Mouse (Mus musculus) embryonic facial prominence, embryonic 13.5 days (tissue): ENCODE data around the gene Angptl7. TPM values are rescaled to one million over a fixed set of nuclear protein-coding genes. Genes with fewer than 3 reads are reported as not detected.

Experiments used
- ATAC-seq: fragments of 200-750 bp; cut with Nextera tagmentation; 2 replicates; pipeline ENCODE4 v1.8.0; 2017; ENCODE audit warnings: low read depth; ENCODE audit not compliant: insufficient number of reproducible peaks, insufficient read depth, low FRiP score, low TSS enrichment
- H3K27ac ChIP-seq: fragments of 300-500 bp; sonication (generic); 2 replicates; pipeline ENCODE4 v1.5.1; 2015; ENCODE audit warnings: moderate library complexity, mild to moderate bottlenecking, inconsistent platforms
- H3K27me3 ChIP-seq: fragments of 300-500 bp; sonication (generic); 2 replicates; pipeline ENCODE4 v1.6.1; 2015; ENCODE audit warnings: mild to moderate bottlenecking, inconsistent platforms
- H3K36me3 ChIP-seq: fragments of 300-500 bp; sonication (generic); 2 replicates; pipeline ENCODE4 v1.6.1; 2015; ENCODE audit warnings: mild to moderate bottlenecking, inconsistent platforms
- H3K4me1 ChIP-seq: fragments of 300-500 bp; sonication (generic); 2 replicates; pipeline ENCODE4 v1.6.1; 2015; ENCODE audit warnings: inconsistent platforms
- H3K4me2 ChIP-seq: fragments of 300-500 bp; sonication (generic); 2 replicates; pipeline ENCODE4 v1.6.1; 2015; ENCODE audit warnings: moderate library complexity, mild to moderate bottlenecking, inconsistent platforms
- H3K4me3 ChIP-seq: fragments of 300-500 bp; sonication (generic); 2 replicates; pipeline ENCODE4 v1.5.1; 2015; ENCODE audit warnings: mild to moderate bottlenecking, inconsistent platforms
- H3K9ac ChIP-seq: fragments of 300-500 bp; sonication (generic); 2 replicates; pipeline ENCODE4 v1.6.1; 2015; ENCODE audit warnings: mild to moderate bottlenecking, inconsistent platforms
- H3K9me3 ChIP-seq: fragments of 300-500 bp; sonication (generic); 2 replicates; pipeline ENCODE4 v1.6.1; 2016; ENCODE audit warnings: inconsistent platforms
- WGBS: fragments of 180-500 bp; shearing (Covaris S2); methylation state at CpG from one replicate; pipeline ENCODE4 v1.1.7; 2015; ENCODE audit warnings: mixed read lengths; 5-methylcytosine and 5-hydroxymethylcytosine counted together
- polyA plus RNA-seq: library from polyadenylated mRNA; unstranded; fragments of >200 nt; fragmentation: Nextera tagmentation; extraction: Ambion mirVana; gene quantifications from 2 replicates; pipeline ENCODE4 v1.2.1, GENCODE M21; 2015

Angptl7 gene
- 0.51 and 1.3 TPM in 2 replicates for polyA plus RNA-seq

DNA sequence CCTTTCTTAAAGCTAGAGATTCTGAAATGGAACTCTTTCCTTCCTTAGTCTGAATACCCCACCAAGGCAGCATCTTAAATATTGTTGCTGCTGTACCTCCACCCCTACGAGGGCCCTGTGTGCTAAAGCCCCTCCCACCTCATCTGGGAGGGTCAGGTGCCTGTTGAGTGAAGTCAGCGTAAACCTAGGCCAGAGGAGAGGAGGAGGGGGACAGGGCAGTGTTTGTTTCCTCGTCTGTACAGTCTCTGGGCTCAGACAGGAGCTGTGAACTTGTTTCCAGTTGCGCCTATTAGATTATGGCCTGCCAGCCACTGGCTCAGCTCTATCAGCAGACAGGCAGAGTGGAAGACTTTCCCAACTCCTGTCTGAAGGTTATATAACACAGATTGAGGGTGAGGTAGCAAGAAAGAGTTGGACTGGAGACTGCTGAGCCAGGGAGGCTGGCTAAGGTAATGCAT is at the start of gene Angptl7:
Gene Angptl7 (minus strand): TSS at position 51 of the 458 bp plus-strand sequence.
- H3K36me3 ChIP-seq = peaks cover 90% of the 10 kb centered on the region
- H3K4me3 ChIP-seq = no peak within 1 kb of the TSS
- H3K4me2 ChIP-seq = no peak within 1 kb of the TSS
- H3K9ac ChIP-seq = no peak within 1 kb of the TSS
- H3K9me3 ChIP-seq = no peaks in the 10 kb centered on the region
- H3K27ac ChIP-seq = no peak within 1 kb of the TSS
- no peaks in the 10 kb centered on the region for H3K4me1 ChIP-seq
- no peak for ATAC-seq
- 64% methylated on average over 4 of the region's 4 CpGs for WGBS
- H3K27me3 ChIP-seq = no peaks in the 10 kb centered on the region

DNA sequence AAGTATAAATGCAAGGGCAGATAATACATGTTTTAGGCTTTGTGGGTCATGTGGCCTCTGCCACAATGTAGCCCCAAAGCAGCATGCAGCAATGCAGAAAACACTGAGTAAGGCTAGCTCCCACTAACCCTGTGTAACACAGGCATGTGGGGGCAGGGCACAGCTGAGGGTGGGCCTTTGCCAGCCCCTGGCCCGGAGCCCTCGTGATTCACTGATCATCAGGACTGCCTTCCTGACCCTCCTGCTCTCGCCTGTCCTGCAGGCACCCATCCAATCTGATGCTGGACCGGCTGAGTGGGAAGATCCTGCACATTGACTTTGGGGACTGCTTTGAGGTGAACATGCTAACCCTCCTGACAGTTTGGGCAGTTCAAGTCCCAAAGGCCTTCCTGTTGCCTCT is 48.8 kb upstream of the Angptl7 start:
- Histone ChIP-seq H3K4me2 (no peak overlapping the region), H3K9me3 (no peaks in the 10 kb centered on the region), H3K27me3 (no peaks in the 10 kb centered on the region), H3K36me3 (peaks cover 94% of the 10 kb centered on the region), H3K27ac (no peak overlapping the region), H3K9ac (no peak overlapping the region), H3K4me1 (no peaks in the 10 kb centered on the region), H3K4me3 (no peak overlapping the region)
- 95% methylated on average over 4 of the region's 4 CpGs for WGBS
- ATAC-seq = no peak

DNA sequence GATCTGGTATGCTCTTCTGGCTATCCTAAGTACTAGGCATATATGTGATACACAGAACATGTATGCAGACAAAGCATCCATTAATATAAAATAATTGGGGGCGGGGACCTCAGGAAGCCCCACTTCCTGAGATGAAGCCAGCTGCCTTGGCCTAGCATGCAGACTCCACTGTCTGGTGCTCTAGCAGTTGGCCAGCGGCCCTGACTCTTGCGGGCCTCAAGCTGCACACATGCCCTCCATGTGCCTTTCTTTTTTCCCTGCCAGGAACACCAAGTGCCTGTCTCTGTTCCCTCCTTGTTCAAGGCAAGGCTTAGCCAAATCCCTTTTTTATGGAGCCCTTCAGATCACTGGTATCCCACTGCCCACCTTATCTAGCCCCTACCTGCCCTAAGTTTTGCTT is 35.6 kb upstream of the Angptl7 start:
- H3K9me3 ChIP-seq = no peaks in the 10 kb centered on the region
- H3K27ac ChIP-seq = no peak overlapping the region
- H3K36me3 ChIP-seq = peaks cover 96% of the 10 kb centered on the region
- ATAC-seq = no peak
- H3K4me3 ChIP-seq = no peak overlapping the region
- H3K4me1 ChIP-seq = no peaks in the 10 kb centered on the region
- no peak overlapping the region for H3K9ac ChIP-seq
- H3K27me3 ChIP-seq = no peaks in the 10 kb centered on the region
- no peak overlapping the region for H3K4me2 ChIP-seq
- WGBS = 82% methylated on average over 3 of the region's 3 CpGs

DNA sequence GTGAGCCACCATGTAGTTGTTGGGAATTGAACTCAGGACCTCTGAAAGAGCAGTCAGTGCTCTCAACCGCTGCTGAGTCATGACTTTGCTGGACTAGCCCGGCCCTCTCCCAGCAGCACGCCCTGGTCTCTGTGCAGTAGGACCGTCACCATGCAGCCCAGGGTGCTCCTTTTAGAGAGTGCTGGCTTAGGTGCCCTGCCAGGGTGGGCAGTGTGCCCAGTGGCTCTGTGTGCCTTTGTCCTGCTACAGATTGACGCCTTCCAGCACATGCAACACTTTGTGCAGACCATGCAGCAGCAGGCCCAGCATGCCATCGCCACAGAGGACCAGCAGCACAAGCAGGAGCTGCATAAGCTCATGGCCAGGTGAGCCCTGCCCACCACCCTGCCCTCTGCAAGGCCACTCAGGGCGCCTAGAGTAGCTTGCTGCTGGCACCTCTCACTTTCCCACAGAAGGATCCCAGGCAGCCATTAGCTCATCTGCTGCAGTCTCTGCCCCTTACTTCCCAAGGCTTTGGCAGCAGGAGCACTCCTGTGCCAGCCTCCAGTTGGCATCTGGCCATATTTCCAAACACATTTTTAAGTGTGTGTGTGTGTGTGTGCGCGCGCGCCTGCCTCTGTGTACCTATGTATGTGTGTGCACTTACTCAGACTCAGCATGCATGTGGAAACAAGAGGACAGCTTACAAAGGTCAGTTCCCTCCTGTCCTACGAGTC is 33.5 kb upstream of the Angptl7 start:
- WGBS = 89% methylated on average over 12 of the region's 12 CpGs
- no peaks in the 10 kb centered on the region for H3K4me1 ChIP-seq
- no peak for ATAC-seq
- no peak overlapping the region for H3K27ac ChIP-seq
- no peaks in the 10 kb centered on the region for H3K9me3 ChIP-seq
- H3K9ac ChIP-seq = no peak overlapping the region
- H3K27me3 ChIP-seq = no peaks in the 10 kb centered on the region
- H3K4me2 ChIP-seq = no peak overlapping the region
- H3K4me3 ChIP-seq = no peak overlapping the region
- peaks cover 94% of the 10 kb centered on the region for H3K36me3 ChIP-seq

DNA sequence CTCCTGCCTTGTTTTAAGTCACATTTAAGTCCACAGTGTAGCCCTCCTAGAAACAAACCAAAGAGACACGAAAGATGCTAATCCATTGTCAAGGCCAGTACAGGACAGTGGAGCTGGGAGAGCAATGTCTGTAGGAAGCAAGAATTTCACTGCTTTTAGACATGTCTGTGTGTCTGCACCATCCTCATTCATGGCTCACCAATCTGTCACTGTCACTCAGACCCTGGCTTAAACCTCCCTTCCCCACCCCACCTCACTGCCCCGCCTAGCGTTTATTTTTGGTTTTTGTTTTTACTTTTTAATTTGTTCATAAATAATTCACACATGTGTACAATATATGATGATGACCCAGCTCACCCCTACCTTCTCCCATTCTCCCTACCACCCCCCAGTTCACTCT is 32.3 kb upstream of the Angptl7 start:
- Histone ChIP-seq H3K4me3 (no peak overlapping the region), H3K4me2 (no peak overlapping the region), H3K36me3 (peaks cover 90% of the 10 kb centered on the region), H3K9ac (no peak overlapping the region), H3K27ac (no peak overlapping the region), H3K27me3 (no peaks in the 10 kb centered on the region), H3K9me3 (no peaks in the 10 kb centered on the region), H3K4me1 (no peaks in the 10 kb centered on the region)
- ATAC-seq = no peak
- WGBS = 87% methylated on average over 3 of the region's 3 CpGs

DNA sequence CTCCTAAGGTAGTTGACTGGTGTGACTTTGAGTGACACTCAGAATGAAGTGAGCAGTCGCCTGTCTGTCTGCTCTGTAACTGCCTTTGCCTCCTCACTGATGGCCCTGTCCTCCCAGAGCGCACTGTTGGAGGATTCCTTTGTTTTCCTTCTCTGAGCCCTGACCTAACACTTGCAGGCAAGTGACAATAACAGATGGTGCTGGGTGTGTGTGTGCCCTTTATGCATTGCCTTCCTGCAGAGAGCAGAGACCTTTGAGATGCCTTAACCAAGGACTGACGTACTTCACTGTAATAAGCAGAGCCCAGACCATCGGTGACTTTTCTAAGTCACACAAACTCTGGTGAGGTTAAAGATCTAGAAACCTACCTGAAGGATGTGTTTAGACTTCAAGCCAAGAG is 31.1 kb upstream of the Angptl7 start:
- 87% methylated on average over 4 of the region's 4 CpGs for WGBS
- H3K27ac ChIP-seq = no peak overlapping the region
- H3K4me1 ChIP-seq = no peaks in the 10 kb centered on the region
- peaks cover 90% of the 10 kb centered on the region for H3K36me3 ChIP-seq
- H3K9me3 ChIP-seq = no peaks in the 10 kb centered on the region
- no peak overlapping the region for H3K9ac ChIP-seq
- no peaks in the 10 kb centered on the region for H3K27me3 ChIP-seq
- H3K4me2 ChIP-seq = no peak overlapping the region
- ATAC-seq = no peak
- H3K4me3 ChIP-seq = no peak overlapping the region

DNA sequence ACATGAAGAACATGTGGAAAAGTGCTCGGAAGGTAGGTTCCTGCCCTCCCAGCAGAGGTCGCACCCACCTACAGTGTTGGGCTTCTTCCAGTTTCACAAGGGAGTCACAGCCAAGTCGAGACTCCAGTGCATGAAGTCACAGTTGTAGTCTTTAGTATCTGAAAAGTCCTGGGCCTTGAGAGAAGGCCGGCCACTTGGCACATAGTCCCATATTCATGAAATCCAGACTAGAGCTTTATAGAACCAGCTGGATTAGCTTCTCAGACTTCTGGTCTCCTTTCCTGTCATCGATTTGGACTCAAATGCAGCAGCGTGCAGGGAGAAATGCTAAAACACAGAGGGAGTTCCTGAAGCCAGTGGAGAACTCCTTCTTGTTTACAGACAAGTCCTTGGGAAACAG is 30.5 kb upstream of the Angptl7 start:
- Histone ChIP-seq H3K9me3 (no peaks in the 10 kb centered on the region), H3K27ac (no peak overlapping the region), H3K4me2 (no peak overlapping the region), H3K4me3 (no peak overlapping the region), H3K9ac (no peak overlapping the region), H3K27me3 (no peaks in the 10 kb centered on the region), H3K36me3 (peaks cover 90% of the 10 kb centered on the region), H3K4me1 (no peaks in the 10 kb centered on the region)
- no peak for ATAC-seq
- WGBS = 90% methylated on average over 6 of the region's 6 CpGs

DNA sequence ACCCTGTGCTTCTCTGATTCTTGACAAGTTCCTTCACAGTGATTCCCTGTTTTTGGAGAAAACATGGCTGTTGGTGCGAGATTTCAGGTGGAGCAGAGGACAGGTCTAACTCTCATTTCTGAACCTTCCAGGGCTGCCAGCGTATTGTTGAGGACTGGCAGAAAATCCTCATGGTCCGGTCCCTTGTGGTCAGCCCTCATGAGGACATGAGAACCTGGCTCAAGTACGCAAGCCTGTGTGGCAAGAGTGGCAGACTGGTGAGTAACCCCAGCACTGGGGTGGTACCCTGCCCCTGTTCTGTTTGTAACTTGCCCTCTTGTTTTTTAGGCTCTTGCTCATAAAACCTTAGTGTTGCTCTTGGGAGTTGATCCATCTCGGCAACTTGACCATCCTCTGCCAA is 30.1 kb upstream of the Angptl7 start:
- no peaks in the 10 kb centered on the region for H3K9me3 ChIP-seq
- no peaks in the 10 kb centered on the region for H3K27me3 ChIP-seq
- no peak overlapping the region for H3K9ac ChIP-seq
- H3K4me2 ChIP-seq = no peak overlapping the region
- H3K4me1 ChIP-seq = no peaks in the 10 kb centered on the region
- H3K27ac ChIP-seq = no peak overlapping the region
- no peak for ATAC-seq
- H3K36me3 ChIP-seq = peaks cover 90% of the 10 kb centered on the region
- 92% methylated on average over 5 of the region's 5 CpGs for WGBS
- H3K4me3 ChIP-seq = no peak overlapping the region

DNA sequence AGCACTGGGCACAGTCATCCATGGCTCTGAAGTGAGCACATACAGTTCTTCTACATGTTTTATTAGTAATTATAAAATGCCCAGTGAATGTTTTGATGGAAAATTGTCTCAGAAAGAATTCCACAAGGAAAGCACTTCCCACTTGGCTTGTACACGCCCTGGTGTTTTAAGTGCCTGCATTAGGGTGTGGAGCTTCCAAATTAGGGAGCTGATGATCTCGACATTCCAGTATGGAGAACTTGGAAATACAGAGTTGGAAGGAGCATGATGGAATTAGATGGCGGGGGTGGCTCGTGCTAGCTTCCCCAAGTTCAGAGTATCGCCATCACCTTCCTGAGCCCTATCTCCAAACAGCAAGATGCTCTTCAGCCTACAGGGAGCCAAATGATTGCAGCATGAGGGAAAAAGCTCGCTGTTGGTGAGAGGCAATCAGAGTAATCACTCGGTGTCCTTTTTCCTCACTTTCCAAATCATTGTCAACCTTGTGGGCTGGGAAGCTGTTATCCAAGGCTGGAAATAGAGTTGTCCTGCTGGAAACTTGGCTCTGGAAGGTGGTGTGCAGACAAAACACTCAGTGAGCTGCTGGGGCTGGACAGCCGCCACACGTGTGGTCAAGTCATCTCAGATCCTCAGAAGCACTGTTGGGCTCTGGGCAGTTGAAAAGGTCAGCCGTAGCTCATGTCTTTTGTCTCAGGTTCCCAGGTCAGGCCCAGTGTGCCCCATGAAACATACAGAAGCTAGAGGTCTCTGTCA is 27.1 kb upstream of the Angptl7 start:
- no peak overlapping the region for H3K4me3 ChIP-seq
- no peaks in the 10 kb centered on the region for H3K27me3 ChIP-seq
- H3K4me1 ChIP-seq = no peaks in the 10 kb centered on the region
- no peak overlapping the region for H3K4me2 ChIP-seq
- ATAC-seq = no peak
- 87% methylated on average over 10 of the region's 10 CpGs for WGBS
- H3K36me3 ChIP-seq = peaks cover 90% of the 10 kb centered on the region
- H3K9ac ChIP-seq = no peak overlapping the region
- H3K9me3 ChIP-seq = no peaks in the 10 kb centered on the region
- no peak overlapping the region for H3K27ac ChIP-seq

DNA sequence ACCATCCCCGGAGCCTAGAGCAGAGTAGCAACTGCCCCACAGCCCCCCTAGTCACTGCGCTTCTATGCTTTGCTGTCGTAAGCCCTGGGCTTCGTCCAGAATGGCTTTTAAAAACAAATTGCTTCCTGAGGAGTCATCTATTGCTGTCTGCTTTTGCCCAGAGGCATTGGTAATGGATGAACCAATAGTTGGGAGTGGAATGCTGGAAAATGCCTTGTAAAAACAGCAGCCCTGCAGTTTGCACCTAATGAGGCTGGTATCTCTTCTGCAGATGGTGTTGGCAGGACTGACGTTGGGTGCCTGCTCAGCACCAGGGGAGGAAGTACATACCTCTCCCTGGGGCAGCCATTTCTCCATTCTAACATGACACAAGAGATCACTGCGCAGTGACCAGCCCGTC is 23.3 kb upstream of the Angptl7 start:
- Histone ChIP-seq H3K4me2 (no peak overlapping the region), H3K36me3 (peaks cover 85% of the 10 kb centered on the region), H3K9me3 (no peaks in the 10 kb centered on the region), H3K4me3 (no peak overlapping the region), H3K9ac (no peak overlapping the region), H3K4me1 (no peaks in the 10 kb centered on the region), H3K27ac (no peak overlapping the region), H3K27me3 (no peaks in the 10 kb centered on the region)
- no peak for ATAC-seq
- 73% methylated on average over 7 of the region's 7 CpGs for WGBS

DNA sequence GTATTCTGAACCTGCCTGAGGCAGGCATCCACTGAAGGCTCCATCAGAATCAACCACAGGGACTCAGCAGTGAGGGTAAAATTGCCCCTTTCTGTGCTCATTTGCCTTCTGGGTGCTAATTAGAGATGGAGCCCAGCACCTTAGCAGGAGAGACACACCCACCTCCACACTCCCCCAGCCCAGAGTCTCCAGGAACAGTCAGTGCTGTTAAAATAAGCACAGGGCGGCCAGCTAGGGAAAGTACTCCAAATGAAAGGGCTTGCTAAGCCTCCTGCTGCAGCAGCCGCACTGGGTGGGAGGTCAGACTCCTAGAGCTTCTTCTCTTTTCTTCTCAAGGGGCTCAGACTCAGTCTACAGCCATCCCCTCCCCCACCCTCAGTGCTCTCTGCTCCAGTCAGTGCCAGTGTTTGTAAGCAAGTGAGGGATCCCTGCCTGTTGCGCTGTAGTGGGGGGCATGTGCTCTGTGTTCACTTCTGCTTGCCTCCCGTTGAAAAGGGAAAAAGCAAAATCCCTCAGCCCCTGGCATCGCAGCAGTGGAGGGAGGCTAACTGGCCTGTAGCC is 18.1 kb upstream of the Angptl7 start:
- WGBS = 28% methylated on average over 5 of the region's 5 CpGs
- Histone ChIP-seq H3K9me3 (no peaks in the 10 kb centered on the region), H3K27me3 (no peaks in the 10 kb centered on the region), H3K27ac (peak overlapping the region; percentile 11; the same call in 1 of the 2 replicates), H3K9ac (no peak overlapping the region), H3K4me1 (no peaks in the 10 kb centered on the region), H3K4me2 (no peak overlapping the region), H3K4me3 (no peak overlapping the region), H3K36me3 (peaks cover 87% of the 10 kb centered on the region)
- no peak for ATAC-seq

DNA sequence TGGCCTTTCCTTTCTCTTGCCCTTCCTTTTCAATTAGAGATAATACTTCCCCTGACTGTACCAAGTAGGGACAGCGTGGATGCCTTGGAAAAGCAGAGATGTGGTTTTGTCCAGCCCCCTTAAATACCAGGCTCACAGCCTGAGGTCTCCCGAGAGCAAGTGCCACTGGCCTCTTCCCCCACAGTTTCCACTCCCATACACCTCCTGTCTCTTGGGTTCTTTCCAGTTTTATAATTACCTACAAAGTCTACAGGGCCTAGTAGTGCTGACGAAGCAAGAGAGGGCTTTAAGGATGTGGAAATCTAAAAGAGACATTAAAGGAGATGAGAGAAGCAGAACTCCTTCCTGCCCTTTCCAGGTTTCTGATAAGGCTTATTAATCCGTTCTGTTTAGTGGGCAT is 17.5 kb upstream of the Angptl7 start:
- Histone ChIP-seq H3K27ac (no peak overlapping the region), H3K27me3 (no peaks in the 10 kb centered on the region), H3K4me1 (no peaks in the 10 kb centered on the region), H3K9me3 (no peaks in the 10 kb centered on the region), H3K9ac (no peak overlapping the region), H3K36me3 (peaks cover 87% of the 10 kb centered on the region), H3K4me2 (no peak overlapping the region), H3K4me3 (no peak overlapping the region)
- ATAC-seq = no peak
- WGBS = 53% methylated on average over 4 of the region's 4 CpGs
